Comparison of ENCODE assay signal across 25 mouse cellular contexts in the genomic region with DNA sequence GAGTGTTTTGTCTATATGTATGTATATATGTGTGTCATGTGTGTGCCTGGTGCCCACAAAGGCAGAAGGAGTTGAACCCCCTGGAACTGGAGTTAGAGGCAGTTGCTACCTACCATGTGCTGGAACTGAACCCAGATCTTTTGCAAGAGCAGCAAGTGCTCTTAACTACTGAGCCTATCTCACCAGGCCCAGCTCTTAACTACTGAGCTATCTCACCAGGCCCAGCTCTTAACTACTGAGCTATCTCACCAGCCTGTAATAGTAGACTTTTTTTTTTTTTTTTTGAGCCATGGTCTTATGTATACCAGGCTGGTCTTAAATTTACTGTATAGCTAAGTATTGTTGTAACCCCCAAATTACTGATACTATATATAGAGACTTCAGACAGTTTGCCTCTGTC. TPM values are rescaled to one million over a fixed set of nuclear protein-coding genes. Genes with fewer than 3 reads are reported as not detected.
DNase-seq lines count a peak whose midpoint lies in the region; ATAC-seq lines count a peak whose summit lies in the region.
"Had no signal": no experiment of that assay in that cellular context is flagged by ENCODE, and none has a peak within 500 bp of the region (broad histone marks: within the 10 kb centered on the region; RNA-seq: fewer than 3 reads in every experiment).

No protein-coding gene starts in this region.

- no peaks in the 10 kb centered on the region for H3K9me3 ChIP-seq in liver, embryonic 13.5 days (replicated peaks)
- H3K9me3 ChIP-seq in liver, embryonic 11.5 days (ENCODE audit: control insufficient read depth, low read length) = no peaks in the 10 kb centered on the region
- no peaks in the 10 kb centered on the region for H3K9me3 ChIP-seq in liver, embryonic 16.5 days (replicated peaks; ENCODE audit: control insufficient read depth, low read length)
- H3K9me3 ChIP-seq in liver, embryonic 12.5 days (replicated peaks) = no peaks in the 10 kb centered on the region
- no peaks in the 10 kb centered on the region for H3K9me3 ChIP-seq in forebrain, embryonic 13.5 days (replicated peaks)
- H3K9me3 ChIP-seq: embryonic facial prominence, embryonic 10.5 days; embryonic facial prominence, embryonic 12.5 days had no signal

- H3K4me2 ChIP-seq in liver, embryonic 13.5 days = no peak overlapping the region
- H3K4me2 ChIP-seq in liver, embryonic 11.5 days = no peak overlapping the region
- no peak overlapping the region for H3K4me2 ChIP-seq in liver, embryonic 16.5 days (ENCODE audit: low read depth, low read length)
- H3K4me2 ChIP-seq in liver, embryonic 12.5 days = no peak overlapping the region
- H3K4me2 ChIP-seq in forebrain, embryonic 13.5 days = no peak overlapping the region
- H3K4me2 ChIP-seq: embryonic facial prominence, embryonic 12.5 days had no signal

- H3K27ac ChIP-seq in liver, embryonic 13.5 days = no peak overlapping the region
- no peak overlapping the region for H3K27ac ChIP-seq in liver, embryonic 11.5 days (ENCODE audit: low read depth, low read length)
- H3K27ac ChIP-seq in liver, embryonic 16.5 days (ENCODE audit: low read length) = no peak overlapping the region
- no peak overlapping the region for H3K27ac ChIP-seq in liver, embryonic 12.5 days
- H3K27ac ChIP-seq in forebrain, embryonic 13.5 days = no peak overlapping the region
- H3K27ac ChIP-seq: embryonic facial prominence, embryonic 10.5 days; embryonic facial prominence, embryonic 12.5 days had no signal

- peaks cover 12% of the 10 kb centered on the region for H3K4me1 ChIP-seq in liver, embryonic 13.5 days (replicated peaks)
- no peaks in the 10 kb centered on the region; the same call in 1 of the 2 replicates for H3K4me1 ChIP-seq in liver, embryonic 11.5 days (replicated peaks; ENCODE audit: control insufficient read depth, insufficient read depth, low read length)
- no peaks in the 10 kb centered on the region; the same call in 1 of the 2 replicates for H3K4me1 ChIP-seq in liver, embryonic 16.5 days (ENCODE audit: control insufficient read depth, low read depth, low read length)
- H3K4me1 ChIP-seq in liver, embryonic 12.5 days = peaks cover 10% of the 10 kb centered on the region; the same call in 1 of the 2 replicates
- no peaks in the 10 kb centered on the region for H3K4me1 ChIP-seq in forebrain, embryonic 13.5 days
- H3K4me1 ChIP-seq: embryonic facial prominence, embryonic 12.5 days had no signal

- H3K9ac ChIP-seq in liver, embryonic 13.5 days = no peak overlapping the region
- no peak overlapping the region for H3K9ac ChIP-seq in liver, embryonic 11.5 days (ENCODE audit: low read depth, low read length)
- no peak overlapping the region for H3K9ac ChIP-seq in liver, embryonic 16.5 days (ENCODE audit: low read depth, low read length)
- no peak overlapping the region for H3K9ac ChIP-seq in liver, embryonic 12.5 days
- H3K9ac ChIP-seq in forebrain, embryonic 13.5 days = no peak overlapping the region
- H3K9ac ChIP-seq: embryonic facial prominence, embryonic 12.5 days had no signal

- H3K4me3 ChIP-seq in liver, embryonic 13.5 days (replicated peaks) = no peak overlapping the region
- no peak overlapping the region for H3K4me3 ChIP-seq in liver, embryonic 11.5 days (ENCODE audit: low read depth, low read length)
- no peak overlapping the region for H3K4me3 ChIP-seq in liver, embryonic 16.5 days (ENCODE audit: low read depth, low read length)
- H3K4me3 ChIP-seq in liver, embryonic 12.5 days = no peak overlapping the region
- no peak overlapping the region for H3K4me3 ChIP-seq in forebrain, embryonic 13.5 days
- H3K4me3 ChIP-seq: embryonic facial prominence, embryonic 10.5 days; embryonic facial prominence, embryonic 12.5 days had no signal

- H3K36me3 ChIP-seq in liver, embryonic 13.5 days = no peaks in the 10 kb centered on the region
- H3K36me3 ChIP-seq in liver, embryonic 11.5 days (ENCODE audit: control insufficient read depth, insufficient read depth, low read length) = no peaks in the 10 kb centered on the region
- no peaks in the 10 kb centered on the region for H3K36me3 ChIP-seq in liver, embryonic 16.5 days (ENCODE audit: control insufficient read depth, insufficient read depth)
- H3K36me3 ChIP-seq in liver, embryonic 12.5 days = no peaks in the 10 kb centered on the region
- H3K36me3 ChIP-seq in forebrain, embryonic 13.5 days (ENCODE audit: poor library complexity, severe bottlenecking) = no peaks in the 10 kb centered on the region
- H3K36me3 ChIP-seq: embryonic facial prominence, embryonic 10.5 days; embryonic facial prominence, embryonic 12.5 days had no signal

- ATAC-seq in liver, embryonic 13.5 days (ENCODE audit: low read depth) = peak; percentile 58; the same call in 1 of the 2 replicates
- no peak for ATAC-seq in liver, embryonic 11.5 days (replicated peaks; ENCODE audit: low FRiP score)
- ATAC-seq in liver, embryonic 16.5 days (ENCODE audit: low read depth) = 0 out of 2 replicates have a peak, but pooled peaks have one; percentile 13
- no peak for ATAC-seq in liver, embryonic 12.5 days
- ATAC-seq in megakaryocyte progenitor cell, adult 5-6 weeks (replicated peaks; ENCODE audit: poor library complexity) = peak; percentile 44; the same call in 1 of the 2 replicates
- ATAC-seq in forebrain, embryonic 13.5 days = no peak
- ATAC-seq: activated CD4-positive, CD25-positive, alpha-beta regulatory T cell, adult 4 months; forebrain, embryonic 14.5 days; forebrain, embryonic 16.5 days; Patski had no signal

- no peak for DNase-seq in liver, embryonic 13.5 days
- DNase-seq in liver, embryonic 11.5 days (ENCODE audit: low spot score) = no peak
- no peak for DNase-seq in spleen, postnatal 14 days (ENCODE audit: low spot score in 2 of 2)
- DNase-seq: adrenal gland, adult 8-10 months; adrenal gland, postnatal 14 days; adrenal gland, postnatal 36 days; cerebellum, adult 11-12 months; cerebellum, adult 2 months; cerebellum, adult 9-10 months; cerebellum, postnatal 10 days; cerebellum, postnatal 25 days had no signal

- H3K27me3 ChIP-seq in liver, embryonic 13.5 days = no peaks in the 10 kb centered on the region; the same call in 1 of the 2 replicates
- H3K27me3 ChIP-seq in liver, embryonic 11.5 days (replicated peaks; ENCODE audit: control insufficient read depth, insufficient read depth, low read length) = 0 out of 2 replicates have a peak, but pooled peaks cover 2% of the 10 kb centered on the region
- H3K27me3 ChIP-seq in liver, embryonic 16.5 days (ENCODE audit: control insufficient read depth, insufficient read depth, low read depth, low read length) = no peaks in the 10 kb centered on the region
- H3K27me3 ChIP-seq in liver, embryonic 12.5 days (replicated peaks) = no peaks in the 10 kb centered on the region; the same call in 1 of the 2 replicates
- no peaks in the 10 kb centered on the region for H3K27me3 ChIP-seq in forebrain, embryonic 13.5 days
- H3K27me3 ChIP-seq: embryonic facial prominence, embryonic 12.5 days; Patski had no signal

RNA-seq across cellular contexts. Expression of a gene that starts 59.4 kb away (rescaled TPM):
- polyA plus RNA-seq in liver, embryonic 13.5 days (2015; fragmentation: Nextera tagmentation; extraction: Ambion mirVana) = not detected in 2 replicates
- polyA plus RNA-seq in liver, embryonic 11.5 days (2014; fragmentation: Nextera tagmentation; extraction: Ambion mirVana) = not detected in 2 replicates
- polyA plus RNA-seq in liver, embryonic 16.5 days (2015; fragmentation: Nextera tagmentation; extraction: Ambion mirVana) = not detected in 2 replicates
- polyA plus RNA-seq in liver, embryonic 12.5 days (2016; fragmentation: Nextera tagmentation; extraction: Ambion mirVana) = not detected in 2 replicates
- not detected in 2 replicates for total RNA-seq in megakaryocyte progenitor cell, adult 5-6 weeks (2015)
- not detected in 2 replicates for total RNA-seq in megakaryocyte progenitor cell, adult 5-6 weeks (2017)
- polyA plus RNA-seq in forebrain, embryonic 13.5 days (2015; fragmentation: Nextera tagmentation; extraction: Ambion mirVana) = not detected in 2 replicates
- total RNA-seq: adrenal gland, adult 18-20 months; adrenal gland, adult 8-10 months; adrenal gland, postnatal 14 days; adrenal gland, postnatal 36 days had no signal
- polyA plus RNA-seq: activated CD4-positive, CD25-positive, alpha-beta regulatory T cell, adult 4 months; C2C12; cerebellum, adult 2 months; embryonic facial prominence, embryonic 10.5 days; embryonic facial prominence, embryonic 12.5 days; embryonic facial prominence, embryonic 14.5 days; forebrain, embryonic 11.5 days; forebrain, embryonic 14.5 days; forebrain, embryonic 16.5 days; Patski had no signal

Comparison
In these comparisons a context has a peak if more than half of its experiments do, and no peak if none do; other contexts are left out.
1. ATAC-seq: peak in liver, embryonic 13.5 days (single experiment), liver, embryonic 16.5 days (single experiment) and megakaryocyte progenitor cell, adult 5-6 weeks (single experiment); none in liver, embryonic 11.5 days (single experiment), liver, embryonic 12.5 days (single experiment) and forebrain, embryonic 13.5 days (single experiment).